Mouse (Mus musculus): ENCODE results near the gene Pdlim1.
"Not testable (repeated sequence)": the region's sequence is repeated elsewhere in the genome, so short reads cannot be mapped to it uniquely, and the experiment has no call there.

The Pdlim1 gene

GRCm38 (mm10) chr19:40240838-40241689 is 30.6 kb downstream of the Pdlim1 start:
- no peak for DNase-seq (ENCODE audit: low spot score)

DNA sequence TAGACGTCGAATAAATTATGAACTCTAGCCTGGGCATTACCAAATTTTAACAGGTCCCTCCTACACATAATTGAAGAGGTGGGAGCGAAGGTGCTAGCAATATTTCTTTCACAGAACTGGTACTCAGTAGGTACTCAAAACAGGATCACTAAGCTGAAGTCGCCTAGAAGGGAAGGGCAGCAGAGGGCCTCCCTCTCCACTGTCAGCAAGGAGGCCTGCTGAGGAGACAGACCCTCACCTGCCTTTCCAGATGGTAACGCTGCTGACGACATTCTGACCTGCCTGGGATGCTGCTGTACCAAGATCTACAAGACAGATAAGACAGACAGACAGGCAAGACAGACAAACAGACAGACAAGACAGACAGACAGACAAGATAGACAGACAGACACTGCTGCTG is 31.3 kb downstream of the Pdlim1 start:
- no peak for DNase-seq (ENCODE audit: low spot score)

DNA sequence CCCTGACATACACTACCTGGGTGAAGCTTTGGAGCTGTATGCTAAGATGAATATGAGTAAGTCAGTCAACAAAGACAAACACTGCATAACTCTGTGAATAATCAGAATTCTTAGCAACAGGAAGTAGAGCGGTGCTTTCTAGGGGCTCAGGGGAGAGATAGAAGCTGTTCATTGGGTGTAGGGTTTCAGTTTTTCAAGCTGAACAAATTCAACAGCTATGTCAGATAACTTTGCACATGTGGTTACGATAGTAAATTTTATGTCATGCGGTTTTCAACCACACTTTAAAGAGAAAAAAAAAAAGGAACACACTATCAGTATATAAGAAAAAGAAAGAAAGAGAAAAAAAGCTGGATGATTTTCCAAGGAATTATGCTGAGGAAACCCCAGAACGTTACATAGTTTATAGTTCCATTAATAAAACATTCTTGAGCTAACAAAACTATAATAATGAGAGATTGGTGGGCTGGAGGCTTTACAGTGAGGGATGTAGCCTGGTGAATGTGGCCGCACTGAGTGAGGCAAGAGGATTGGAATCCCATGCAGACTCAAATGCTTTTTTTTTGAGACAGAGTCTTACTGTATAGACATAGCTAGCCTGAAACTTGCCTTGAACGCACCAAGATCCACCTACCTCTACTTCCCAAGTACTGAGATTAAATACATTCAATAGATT is 33.3 kb downstream of the Pdlim1 start:
- no peak for DNase-seq (ENCODE audit: low spot score)

DNA sequence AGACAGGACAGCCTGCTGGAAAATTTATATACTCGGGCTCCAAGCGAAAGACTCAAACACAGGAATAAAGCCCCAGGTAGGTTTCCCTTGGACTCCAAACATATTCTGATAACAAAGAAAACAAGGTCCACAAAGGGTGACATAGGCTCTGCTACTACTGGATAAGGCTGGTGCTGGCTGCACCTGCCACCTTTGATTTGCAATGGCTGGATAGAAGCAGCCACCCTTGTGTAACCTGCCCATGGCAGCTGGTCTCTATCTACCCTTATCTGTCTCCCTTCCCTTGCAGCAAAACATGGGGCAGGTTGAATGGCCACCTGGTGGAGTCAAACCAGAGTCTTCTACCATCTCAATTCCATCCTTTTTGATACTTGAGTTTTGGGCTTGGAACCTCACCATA is 39.1 kb downstream of the Pdlim1 start:
- DNase-seq (ENCODE audit: low spot score): no peak

GRCm38 (mm10) chr19:40231825-40232541 is 39.7 kb downstream of the Pdlim1 start:
- DNase-seq (ENCODE audit: low spot score): no peak

DNA sequence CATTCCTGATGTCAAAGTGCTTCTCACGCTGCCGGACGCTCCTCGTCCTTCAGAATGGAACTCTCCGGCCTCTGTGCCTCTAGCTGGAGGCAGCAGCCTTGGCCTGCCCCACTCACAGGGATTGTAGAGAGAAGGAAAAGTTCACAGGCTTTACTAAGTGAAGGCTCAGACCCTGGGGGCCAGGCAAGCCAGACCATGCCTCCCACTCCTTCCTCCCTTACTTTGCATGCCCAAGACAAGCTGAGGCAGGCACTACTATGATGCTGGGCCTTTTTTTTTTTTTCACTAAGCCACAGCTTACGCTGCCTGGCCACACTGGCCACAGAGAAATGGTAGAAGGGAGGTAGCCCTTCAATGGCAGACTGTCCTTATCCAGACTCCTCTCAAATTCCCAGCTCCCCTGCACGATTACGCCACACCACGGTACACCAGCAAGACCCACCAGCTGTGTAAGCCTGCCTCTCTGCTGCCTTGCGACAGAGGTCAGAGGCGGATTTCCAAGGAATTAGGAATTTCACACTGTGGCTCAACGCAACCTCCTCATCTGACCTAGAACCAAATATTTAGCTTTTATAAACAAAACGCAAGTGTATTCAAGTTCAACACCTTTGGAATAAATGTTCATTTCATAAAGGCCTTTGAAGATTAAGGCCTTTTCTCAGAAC is 40.4 kb downstream of the Pdlim1 start:
- no peak for DNase-seq (ENCODE audit: low spot score)

GRCm38 (mm10) chr19:40226516-40227151 is 45.0 kb downstream of the Pdlim1 start:
- no peak for DNase-seq (ENCODE audit: low spot score)

GRCm38 (mm10) chr19:40225761-40226110 is 45.9 kb downstream of the Pdlim1 start:
- no peak for DNase-seq (ENCODE audit: low spot score)

GRCm38 (mm10) chr19:40225102-40225760 is 46.4 kb downstream of the Pdlim1 start:
- peak; percentile 42 for DNase-seq (ENCODE audit: low spot score)

DNA sequence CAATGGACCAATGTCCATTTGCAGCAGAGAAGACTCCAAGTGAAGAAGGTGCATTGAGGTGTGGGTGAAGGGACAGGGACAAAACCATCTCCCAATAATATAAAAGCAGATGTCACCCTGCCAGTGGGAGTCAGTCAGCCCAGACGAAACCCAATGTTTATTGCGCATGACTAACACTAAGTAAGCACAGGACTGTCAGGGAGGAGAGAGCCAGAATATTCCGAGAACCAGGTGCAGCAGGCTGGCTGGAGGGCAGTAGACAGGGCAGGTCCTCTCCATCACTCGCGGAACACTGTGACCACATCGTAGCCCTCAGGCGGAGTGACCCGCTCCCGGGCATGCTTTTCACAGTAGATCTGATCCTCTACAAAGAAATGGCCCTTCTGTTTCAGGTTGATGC is 49.3 kb downstream of the Pdlim1 start:
- not testable (repeated sequence) for DNase-seq (ENCODE audit: low spot score)

- DNase-seq (ENCODE audit: low spot score): no peak
Observed at GRCm38 (mm10) chr19:40220878-40221277, 50.8 kb downstream of the Pdlim1 start.

DNA sequence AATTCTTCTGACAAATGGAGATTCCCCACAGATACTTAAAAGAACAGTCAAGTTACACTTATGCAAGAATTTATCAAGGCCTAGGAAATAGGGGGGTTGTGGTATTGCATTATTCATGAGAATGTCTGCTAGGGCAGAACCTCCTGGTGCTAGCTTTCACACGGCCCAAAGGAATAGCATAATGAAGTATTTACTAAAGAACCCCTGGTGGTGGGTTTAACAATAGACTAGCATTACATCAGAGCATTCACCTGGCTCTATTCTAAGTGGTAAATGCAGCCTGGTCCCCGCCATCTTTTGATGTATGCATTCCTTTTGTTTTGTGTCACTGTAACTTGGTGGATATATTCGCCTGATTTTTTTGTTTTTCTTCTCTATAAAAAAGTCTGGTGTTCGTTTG is 68.7 kb downstream of the Pdlim1 start:
- not testable (repeated sequence) for DNase-seq (ENCODE audit: low spot score)

- DNase-seq (ENCODE audit: low spot score): no peak
Observed at GRCm38 (mm10) chr19:40190596-40190995, 81.0 kb downstream of the Pdlim1 start.

GRCm38 (mm10) chr19:40187160-40187559 is 84.5 kb downstream of the Pdlim1 start, which contains the start of gene Cyp2c70:
Gene Cyp2c70 (minus strand): TSS chr19:40187333.
- no peak for DNase-seq (ENCODE audit: low spot score)

DNA sequence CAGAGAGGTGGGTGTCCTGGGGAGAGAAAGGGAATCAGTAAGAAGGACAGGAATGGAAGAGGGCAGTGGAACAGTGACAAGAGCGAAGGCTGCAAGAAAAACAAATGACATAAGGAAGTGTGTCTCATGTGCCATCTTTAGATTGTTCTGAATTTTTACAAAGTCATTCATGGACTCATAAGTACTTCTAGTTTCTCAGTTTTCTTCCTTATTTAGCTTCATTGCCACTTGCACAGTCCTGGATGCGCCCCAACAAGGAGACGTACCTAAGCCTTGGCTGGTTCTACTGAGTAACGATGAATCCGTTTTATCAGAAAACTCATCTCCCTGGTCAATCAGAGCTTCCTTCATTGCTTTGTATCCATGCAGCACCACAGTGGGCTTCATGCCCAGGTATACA is 88.0 kb downstream of the Pdlim1 start:
- DNase-seq (ENCODE audit: low spot score): no peak

GRCm38 (mm10) chr19:40178311-40178710 is 93.3 kb downstream of the Pdlim1 start:
- no peak for DNase-seq (ENCODE audit: low spot score)
